Mouse (Mus musculus): ENCODE data around the gene Thbs1. TPM values are rescaled to one million over a fixed set of nuclear protein-coding genes. Genes with fewer than 3 reads are reported as not detected.

Gene Thbs1
- polyA plus RNA-seq, 3 experiments from 2014 or later = 0.16 to 0.28 TPM; not detected in 1

DNA sequence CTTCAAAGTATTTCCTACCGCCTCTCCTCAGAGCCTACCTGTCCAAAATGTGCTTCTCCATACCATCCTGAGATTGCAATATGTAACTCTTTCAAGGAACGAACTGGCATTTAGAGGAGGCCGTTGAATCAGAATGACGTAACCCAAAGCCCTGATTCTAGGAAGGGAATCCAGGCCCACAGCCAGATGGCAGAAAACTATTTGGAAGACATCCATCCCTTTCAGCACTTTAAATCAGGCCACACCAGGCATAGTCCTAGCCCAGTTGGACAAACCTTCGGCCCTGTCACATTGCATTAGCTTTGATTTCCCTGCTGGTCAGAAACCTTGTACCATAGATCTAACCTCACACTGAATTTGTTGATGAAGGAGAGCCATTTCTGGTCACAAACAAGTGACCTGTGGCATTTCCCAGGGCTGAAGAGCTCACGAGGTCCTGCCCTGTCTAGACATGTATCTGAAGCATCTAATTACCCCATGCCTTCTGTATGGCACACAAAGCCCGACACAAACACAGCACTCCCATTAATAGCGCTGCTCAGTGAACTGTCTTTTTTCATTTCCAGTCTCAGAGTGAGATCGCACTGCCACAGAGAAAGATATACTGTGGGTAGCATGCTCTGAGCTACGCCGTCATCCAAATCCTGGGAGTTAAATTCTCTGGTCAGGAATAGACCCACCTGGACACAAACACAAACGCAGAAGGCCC lies 38.3 kb downstream of the Thbs1 start:
- ATAC-seq = no peak

DNA sequence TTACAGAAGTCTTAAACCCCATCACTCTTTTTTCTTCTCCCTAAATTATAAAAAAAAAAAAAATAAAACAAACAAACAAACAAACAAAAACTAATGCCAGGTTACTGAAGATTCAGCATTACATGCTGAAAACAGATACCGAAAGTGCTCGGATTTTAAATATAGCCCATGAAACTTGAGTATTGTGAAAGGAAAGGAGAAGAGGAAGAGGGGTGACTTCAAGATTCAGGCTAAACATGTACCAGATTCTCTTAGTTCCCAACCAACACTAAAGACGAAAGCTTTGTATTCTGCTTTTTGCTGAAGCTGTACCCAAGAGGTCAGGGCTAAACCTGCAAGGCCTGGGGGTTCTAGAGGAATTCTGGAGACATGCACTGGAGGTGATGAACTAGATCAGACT lies 46.4 kb downstream of the Thbs1 start:
- ATAC-seq = no peak

DNA sequence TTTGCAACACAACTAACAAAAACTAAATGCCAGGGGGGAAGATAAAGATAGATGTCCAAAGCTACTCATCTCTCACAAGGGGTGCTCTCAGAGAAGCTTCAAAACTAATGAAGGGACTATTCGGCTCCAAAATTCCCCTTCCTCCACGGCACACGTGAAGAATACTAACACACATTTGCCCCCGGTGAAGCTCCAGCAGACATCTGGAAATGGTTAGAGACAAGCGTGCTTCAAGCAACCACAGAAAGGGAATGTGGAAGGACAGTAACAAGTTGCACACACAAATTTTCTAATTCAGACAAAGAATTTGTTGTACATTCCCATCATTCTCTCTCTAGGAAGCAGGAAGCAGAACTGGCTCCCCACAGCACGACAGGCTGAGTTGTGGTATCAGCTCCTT lies 47.5 kb downstream of the Thbs1 start:
- no peak for ATAC-seq

DNA sequence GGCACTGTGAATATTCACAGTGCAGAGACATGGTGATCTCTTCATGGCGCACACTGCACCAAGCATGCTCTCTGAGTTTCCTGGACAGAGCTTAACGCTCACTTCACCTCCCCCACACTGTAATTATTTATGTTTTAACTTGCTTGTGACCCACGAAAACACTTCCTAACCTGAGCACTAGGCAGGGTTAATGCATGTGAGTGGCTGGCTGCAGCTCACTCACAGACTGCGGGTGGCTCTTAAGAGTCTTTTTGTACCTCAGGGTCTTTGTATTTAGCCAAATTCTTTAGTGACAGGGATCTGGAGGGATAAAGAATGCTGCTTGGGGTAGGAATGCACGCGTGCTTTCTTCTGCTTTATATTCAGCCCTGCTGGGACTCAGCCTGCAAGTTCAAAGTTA lies 48.9 kb downstream of the Thbs1 start:
- no peak for ATAC-seq

DNA sequence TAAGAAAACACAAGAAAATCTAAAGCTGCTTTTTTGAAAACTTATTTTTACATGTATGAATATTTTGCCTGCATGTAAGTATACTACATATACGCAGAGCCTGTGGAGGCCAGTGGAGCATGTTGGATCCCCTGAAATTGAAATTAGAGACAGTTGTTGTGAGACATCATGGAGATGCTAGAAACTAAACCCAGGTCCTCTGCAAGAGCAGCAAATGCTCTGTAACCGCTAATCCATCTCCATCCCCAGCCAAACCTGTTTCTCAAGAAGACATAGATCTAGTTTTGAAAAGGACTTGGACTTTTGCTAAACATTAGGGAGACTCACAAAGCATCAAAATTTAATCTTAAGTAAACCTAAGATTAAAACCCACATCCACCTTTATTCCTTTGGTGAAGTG lies 49.3 kb downstream of the Thbs1 start:
- ATAC-seq = no peak

DNA sequence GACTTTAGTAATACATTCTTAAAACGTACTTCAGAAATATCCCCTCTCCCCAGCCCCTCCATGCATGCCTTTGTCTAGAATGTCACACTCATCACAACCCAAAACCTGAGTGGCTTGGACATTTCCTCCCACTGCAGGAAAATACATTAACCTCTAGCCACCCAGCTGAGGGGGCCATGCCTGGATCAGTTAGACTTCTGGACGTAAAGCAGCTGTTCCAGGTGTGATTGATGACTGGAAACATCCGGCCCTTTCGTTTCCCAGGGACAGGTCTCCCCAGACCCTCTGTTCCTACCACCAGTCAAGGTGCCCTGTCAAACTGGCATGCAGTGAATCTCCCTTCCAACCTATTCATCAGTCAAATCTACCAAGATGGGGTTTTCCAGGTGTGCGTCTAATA lies 50.8 kb downstream of the Thbs1 start:
- no peak for ATAC-seq

DNA sequence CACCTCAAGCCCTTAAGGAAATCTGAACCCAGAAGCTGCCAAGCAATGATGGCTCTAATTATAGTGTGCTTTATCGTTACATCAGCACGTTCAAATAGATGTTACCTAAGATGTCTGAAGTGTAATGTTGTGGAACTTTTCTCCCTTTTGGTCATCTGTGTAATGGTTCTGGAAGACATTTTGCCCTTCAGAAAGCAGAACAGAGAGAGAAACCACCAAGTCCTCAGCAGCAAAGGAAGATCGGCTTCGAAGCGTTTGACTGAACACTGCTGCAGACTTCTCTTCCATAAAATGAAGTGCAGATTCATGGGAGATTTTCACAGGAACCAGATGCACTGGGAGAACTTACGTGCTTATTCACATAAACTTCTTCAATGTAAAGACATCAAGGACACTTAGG lies 52.5 kb downstream of the Thbs1 start:
- no peak for ATAC-seq

DNA sequence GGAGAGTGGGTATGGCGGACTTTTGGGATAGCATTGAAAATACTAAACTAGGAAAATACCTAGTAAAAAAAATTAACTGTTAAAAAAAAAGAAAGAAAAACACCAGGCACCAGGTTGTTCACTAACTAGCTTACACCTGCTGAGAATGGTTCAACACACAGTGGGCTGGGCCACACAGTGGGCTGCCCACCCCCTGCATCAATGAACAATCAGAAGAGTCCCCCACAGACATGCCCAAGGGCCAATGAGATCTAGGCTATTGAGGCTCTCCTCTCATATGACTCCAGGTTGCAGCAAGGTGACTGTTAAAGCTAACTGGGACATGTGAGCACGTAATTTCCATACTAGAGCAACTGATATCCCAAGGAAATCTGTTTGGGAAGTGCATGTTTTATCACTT lies 54.0 kb downstream of the Thbs1 start:
- no peak for ATAC-seq

DNA sequence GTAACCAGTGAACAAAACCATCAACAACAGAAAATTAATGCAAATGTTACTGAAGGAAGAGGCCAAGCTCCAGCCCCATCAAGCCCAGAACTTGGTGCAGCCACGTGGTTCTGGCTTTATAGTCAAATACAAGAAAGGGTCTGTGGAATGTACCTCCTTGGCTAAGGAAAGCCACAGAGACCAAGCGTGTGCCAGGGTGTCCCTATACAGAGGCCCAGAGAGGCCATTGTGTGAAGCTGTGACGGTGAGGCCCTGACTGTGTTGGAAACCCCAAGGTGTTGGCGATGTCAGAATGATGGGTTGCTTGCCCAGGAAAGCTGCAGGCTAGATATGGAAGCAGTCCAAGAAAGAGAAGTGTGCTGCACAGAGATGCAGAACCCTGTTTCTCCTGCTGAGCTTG lies 56.1 kb downstream of the Thbs1 start:
- no peak for ATAC-seq

DNA sequence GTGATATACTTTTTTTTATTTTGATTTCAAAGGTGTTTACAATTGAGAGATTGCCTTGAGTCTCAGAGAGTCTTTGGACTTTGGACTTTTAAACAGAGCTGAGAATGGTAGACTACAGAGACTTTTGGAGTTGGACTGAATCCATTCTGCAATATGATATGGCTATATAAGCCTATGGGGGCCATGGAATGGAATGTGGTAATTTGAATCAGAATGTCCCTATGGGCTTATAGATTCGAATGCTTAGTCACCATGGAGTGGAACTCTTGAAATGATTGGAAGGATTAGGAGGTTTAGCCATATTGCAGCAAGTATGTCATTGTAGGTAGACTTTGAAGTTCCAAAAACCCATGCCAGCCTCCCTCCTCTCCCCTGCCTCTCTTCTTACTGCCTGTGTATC lies 56.5 kb downstream of the Thbs1 start:
- no peak for ATAC-seq

DNA sequence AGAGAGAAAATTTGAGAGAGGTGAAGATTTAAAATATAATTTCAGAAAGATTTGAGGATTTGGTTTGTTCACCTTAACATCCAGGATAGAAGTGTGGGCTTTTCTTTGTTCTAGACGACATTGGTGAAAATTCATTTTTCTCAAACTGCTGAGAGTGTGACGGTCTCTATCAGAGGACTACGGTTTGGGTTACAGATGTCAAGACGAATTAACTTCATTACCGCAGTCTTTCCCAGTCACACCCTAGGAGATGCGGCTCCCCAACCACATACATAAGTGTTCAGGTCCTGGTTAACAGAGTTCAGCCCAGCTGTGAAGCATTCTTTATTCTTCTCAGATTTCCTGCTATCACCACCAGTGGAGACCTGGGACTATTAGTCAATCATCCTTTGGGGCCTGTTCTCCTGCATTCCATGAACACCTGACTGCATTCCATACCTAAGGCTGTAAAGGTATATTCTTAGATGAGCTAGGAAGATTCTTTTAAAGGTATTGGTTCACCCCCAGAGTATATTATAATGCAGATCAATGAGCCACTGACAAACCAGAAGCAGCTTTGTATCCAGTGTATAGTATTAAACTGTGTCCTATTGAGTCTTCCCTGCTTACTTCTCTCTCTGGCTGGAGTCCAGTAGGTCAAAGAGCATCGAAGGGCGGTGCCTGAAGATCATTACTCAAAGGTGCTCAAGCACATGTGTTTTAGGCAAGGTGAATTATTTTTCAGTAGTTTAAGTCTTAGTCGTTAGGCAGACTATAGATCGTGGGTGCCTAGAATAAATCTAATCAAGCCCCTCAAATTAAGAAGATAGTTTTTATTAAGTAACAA lies 63.1 kb downstream of the Thbs1 start:
- no peak for ATAC-seq

Other genes with a start within 250 kb of the Thbs1 start
- gene Fsip1, start 145.1 kb downstream of the Thbs1 start, polyA plus RNA-seq (2017; shearing (Covaris generic)) = not detected